Mouse (Mus musculus) heart, postnatal 0 days (tissue): Measurements from ENCODE around the gene Flywch2.

Source experiments
- CTCF ChIP-seq: IDR thresholded peaks from 2 replicates; pipeline ENCODE4 v1.5.1; 2016; ENCODE audit warnings: antibody characterized with exemption, control low read depth, low read depth
- EP300 ChIP-seq: IDR thresholded peaks from 2 replicates; pipeline ENCODE4 v1.6.1; 2016; ENCODE audit warnings: antibody characterized with exemption, low read depth

DNA sequence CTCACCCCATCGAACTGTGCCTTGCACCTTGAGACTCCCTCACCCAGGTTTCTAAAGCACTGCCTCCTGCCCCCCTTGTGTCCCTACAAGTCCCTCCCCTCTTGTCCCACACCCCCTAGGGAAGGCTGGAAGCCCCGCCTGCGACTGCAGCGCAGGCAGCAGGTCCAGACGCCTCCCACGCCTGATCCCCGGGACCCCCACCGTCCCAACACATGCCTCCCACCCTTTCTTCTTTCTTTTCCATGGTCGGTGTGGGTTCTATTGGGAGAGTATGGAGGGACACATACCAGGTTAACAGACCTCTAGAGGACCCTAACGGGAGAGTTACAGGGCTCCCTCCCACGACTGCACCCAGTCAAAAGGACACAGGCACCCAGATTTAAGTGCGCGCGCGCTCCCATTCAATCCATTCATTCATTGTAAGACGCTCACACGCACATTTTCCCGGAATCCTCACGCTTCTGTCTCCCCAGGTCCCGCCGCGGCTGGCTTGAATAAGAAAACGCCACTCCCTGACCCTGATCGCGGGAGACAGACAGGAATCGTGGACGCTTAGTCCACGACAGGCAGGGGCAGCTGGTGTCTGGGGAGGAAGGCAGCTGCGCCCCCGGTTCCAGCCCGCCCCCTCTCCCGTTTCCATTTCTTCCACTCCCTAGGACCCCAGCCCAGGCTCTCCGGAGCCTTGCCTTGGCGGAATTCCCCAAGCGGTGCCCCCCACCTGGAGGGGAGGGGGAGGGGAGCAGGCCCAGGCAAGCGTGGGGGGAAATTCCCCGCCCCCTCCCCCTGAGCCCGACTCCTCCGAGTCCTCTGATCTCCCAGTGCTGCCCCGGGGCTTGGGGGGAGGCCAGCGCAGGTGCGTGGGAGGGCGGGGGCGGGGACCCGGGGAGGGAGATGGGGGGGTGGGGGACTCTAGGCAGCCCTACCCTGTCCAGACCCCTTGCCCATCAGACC lies 40.3 kb downstream of the Flywch2 start, which contains the start of gene Kremen2:
- TF ChIP-seq CTCF (no peak), EP300 (no peak)
